Mouse (Mus musculus) CD4-positive naive resting alpha-beta T cell, adult 57 days (primary cell): ENCODE measurements around the gene Scgb1b12. TPM values are rescaled to one million over a fixed set of nuclear protein-coding genes. Genes with fewer than 3 reads are reported as not detected.

Experiments
- total RNA-seq: library from RNA; stranded (reverse); gene quantifications from one replicate; pipeline ENCODE4 v1.2.4, GENCODE M21; 2023

Scgb1b12 gene
- not detected for total RNA-seq

DNA sequence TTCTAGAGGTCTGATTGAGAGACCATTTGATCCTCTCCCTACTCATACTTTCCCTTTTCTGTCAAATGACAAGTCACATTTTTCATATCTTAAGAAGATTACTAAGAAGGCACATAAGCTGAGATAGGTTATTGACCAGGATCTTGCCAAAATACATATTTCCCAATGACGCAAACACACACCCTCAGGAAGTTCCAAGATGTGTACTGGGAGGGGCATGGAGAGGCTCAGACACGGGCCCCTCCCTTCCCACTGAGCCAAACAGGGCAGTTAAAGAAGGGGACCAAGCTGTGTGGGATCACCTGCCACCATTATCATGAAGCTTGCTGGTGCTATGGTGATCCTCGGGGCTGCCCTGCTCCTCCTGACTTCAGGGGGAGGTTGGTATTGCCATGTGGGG lies at the start of gene Scgb1b12:
Gene Scgb1b12, plus strand, starts transcription at position 301 of the 400 bp plus-strand sequence.

DNA sequence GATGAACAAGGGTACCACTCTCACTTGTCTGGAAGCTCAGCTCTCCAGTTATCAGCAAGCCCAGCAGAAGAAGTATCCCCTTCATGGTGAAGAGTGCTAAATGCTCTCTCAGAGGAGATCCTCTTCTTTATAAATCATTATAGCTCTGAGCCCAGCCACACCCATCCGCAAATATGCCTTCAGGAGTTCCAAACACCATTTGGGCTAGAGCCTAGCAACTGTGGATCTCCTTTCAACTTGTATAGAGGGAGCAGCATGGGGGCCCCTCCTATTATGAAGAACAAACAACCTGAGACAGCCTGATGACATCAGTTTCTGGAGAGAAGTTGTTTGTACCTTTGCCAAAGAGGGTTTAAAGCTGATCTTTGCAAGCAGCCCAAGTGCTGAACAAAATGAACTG lies 6.8 kb upstream of the Scgb1b12 start, which contains the start of gene Scgb2b12:
Gene Scgb2b12, minus strand, starts transcription at position 101 of the 400 bp plus-strand sequence.

Other genes starting within 250 kb of the Scgb1b12 start
- not detected for gene Scgb1b10, start 233.3 kb upstream of the Scgb1b12 start, total RNA-seq
- gene Scgb2b11, start 123.0 kb upstream of the Scgb1b12 start, total RNA-seq = not detected
- not detected for gene Scgb1b11, start 111.3 kb upstream of the Scgb1b12 start, total RNA-seq
- gene Scgb2b12, start 6.9 kb upstream of the Scgb1b12 start, total RNA-seq = not detected
- gene Scgb1b29, start 107.4 kb downstream of the Scgb1b12 start, total RNA-seq = not detected